Mouse (Mus musculus): ENCODE measurements at regions not wholly inside any gene's neighbourhood (a gene's known extent, or its start where the extent isn't known, plus 50 kb on each side); places are given as distances from the start of the nearest gene placed in this dataset.
A peak's percentile ranks its signal among the peaks of the same experiment; 100 is the strongest.

- H3K4me2 ChIP-seq (ENCODE audit: low read depth), result no peak overlapping the region
- 35% methylated on average over 5 of the region's 5 CpGs for WGBS
- ATAC-seq (ENCODE audit: insufficient read depth, low FRiP score, low TSS enrichment) (no peak), DNase-seq (ENCODE audit: low spot score) (no peak)
- H3K27ac ChIP-seq (ENCODE audit: low read depth, low read length), result no peak overlapping the region
- no peaks in the 10 kb centered on the region for H3K9me3 ChIP-seq (ENCODE audit: control insufficient read depth, low read length)
- no peak overlapping the region for H3K4me3 ChIP-seq (ENCODE audit: low read depth, low read length)
- H3K4me1 ChIP-seq (ENCODE audit: control insufficient read depth, insufficient read depth, low read length), result no peaks in the 10 kb centered on the region; the same call in 1 of the 2 replicates
- H3K27me3 ChIP-seq (ENCODE audit: control insufficient read depth, insufficient read depth, low read length), result no peaks in the 10 kb centered on the region
- H3K9ac ChIP-seq (ENCODE audit: low read length), result no peak overlapping the region
- H3K36me3 ChIP-seq (ENCODE audit: control insufficient read depth, insufficient read depth, low read length), result no peaks in the 10 kb centered on the region
Measured at GRCm38 (mm10) chr2:115322582-115322981, 258.9 kb upstream of the BC052040 start.

- Histone ChIP-seq H3K27me3 (ENCODE audit: control insufficient read depth, insufficient read depth, low read length) (no peaks in the 10 kb centered on the region), H3K9me3 (ENCODE audit: control insufficient read depth, low read length) (no peaks in the 10 kb centered on the region), H3K36me3 (ENCODE audit: control insufficient read depth, insufficient read depth, low read length) (no peaks in the 10 kb centered on the region), H3K9ac (ENCODE audit: low read length) (no peak overlapping the region), H3K4me2 (ENCODE audit: low read depth) (no peak overlapping the region), H3K27ac (ENCODE audit: low read depth, low read length) (no peak overlapping the region), H3K4me1 (ENCODE audit: control insufficient read depth, insufficient read depth, low read length) (no peaks in the 10 kb centered on the region; the same call in 1 of the 2 replicates), H3K4me3 (ENCODE audit: low read depth, low read length) (no peak overlapping the region)
- DNase-seq (ENCODE audit: low spot score) (no peak), ATAC-seq (ENCODE audit: insufficient read depth, low FRiP score, low TSS enrichment) (no peak)
- 81% methylated on average over 2 of the region's 2 CpGs for WGBS
Measured at GRCm38 (mm10) chr2:115326526-115326925, 255.0 kb upstream of the BC052040 start.

- H3K4me1 ChIP-seq (ENCODE audit: control insufficient read depth, insufficient read depth, low read length), result no peaks in the 10 kb centered on the region
- H3K9me3 ChIP-seq (ENCODE audit: control insufficient read depth, low read length), result no peaks in the 10 kb centered on the region
- no peak overlapping the region for H3K9ac ChIP-seq (ENCODE audit: low read length)
- WGBS, result 39% methylated on average over 7 of the region's 7 CpGs
- no peak overlapping the region for H3K4me2 ChIP-seq (ENCODE audit: low read depth)
- ATAC-seq (ENCODE audit: insufficient read depth, low FRiP score, low TSS enrichment), result no peak
- DNase-seq (ENCODE audit: low spot score), result peak; percentile 25
- H3K36me3 ChIP-seq (ENCODE audit: control insufficient read depth, insufficient read depth, low read length), result no peaks in the 10 kb centered on the region
- no peak overlapping the region for H3K4me3 ChIP-seq (ENCODE audit: low read depth, low read length)
- H3K27ac ChIP-seq (ENCODE audit: low read depth, low read length), result no peak overlapping the region
- H3K27me3 ChIP-seq (ENCODE audit: control insufficient read depth, insufficient read depth, low read length), result no peaks in the 10 kb centered on the region
Measured at GRCm38 (mm10) chr2:115338178-115338577, 243.3 kb upstream of the BC052040 start.

DNA sequence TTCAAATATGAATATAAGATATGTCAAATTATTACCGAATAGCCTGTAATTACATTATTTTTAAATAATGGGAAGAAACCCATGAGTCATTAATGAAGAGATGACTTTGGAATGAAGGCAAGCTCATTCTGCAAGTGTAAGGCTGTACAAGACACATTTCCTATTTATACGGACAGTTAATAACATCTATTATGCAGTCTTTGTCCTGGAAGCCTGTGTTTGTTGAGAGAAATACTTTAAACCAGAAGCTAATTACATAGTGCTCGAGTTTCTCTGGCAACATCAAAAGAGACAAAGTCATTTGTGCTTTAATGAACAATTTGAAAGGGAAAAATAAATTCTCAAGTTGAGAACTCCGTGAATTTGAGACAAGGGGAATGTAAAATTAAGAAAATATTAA is 242.5 kb upstream of the BC052040 start:
- DNase-seq (ENCODE audit: low spot score), result no peak
- H3K27me3 ChIP-seq (ENCODE audit: control insufficient read depth, insufficient read depth, low read length), result no peaks in the 10 kb centered on the region
- H3K36me3 ChIP-seq (ENCODE audit: control insufficient read depth, insufficient read depth, low read length), result no peaks in the 10 kb centered on the region
- H3K9me3 ChIP-seq (ENCODE audit: control insufficient read depth, low read length), result no peaks in the 10 kb centered on the region
- no peak overlapping the region for H3K27ac ChIP-seq (ENCODE audit: low read depth, low read length)
- no peak overlapping the region for H3K4me2 ChIP-seq (ENCODE audit: low read depth)
- H3K4me1 ChIP-seq (ENCODE audit: control insufficient read depth, insufficient read depth, low read length), result no peaks in the 10 kb centered on the region
- H3K9ac ChIP-seq (ENCODE audit: low read length), result no peak overlapping the region
- no peak for ATAC-seq (ENCODE audit: insufficient read depth, low FRiP score, low TSS enrichment)
- no peak overlapping the region for H3K4me3 ChIP-seq (ENCODE audit: low read depth, low read length)
- 82% methylated on average over 4 of the region's 4 CpGs for WGBS

DNA sequence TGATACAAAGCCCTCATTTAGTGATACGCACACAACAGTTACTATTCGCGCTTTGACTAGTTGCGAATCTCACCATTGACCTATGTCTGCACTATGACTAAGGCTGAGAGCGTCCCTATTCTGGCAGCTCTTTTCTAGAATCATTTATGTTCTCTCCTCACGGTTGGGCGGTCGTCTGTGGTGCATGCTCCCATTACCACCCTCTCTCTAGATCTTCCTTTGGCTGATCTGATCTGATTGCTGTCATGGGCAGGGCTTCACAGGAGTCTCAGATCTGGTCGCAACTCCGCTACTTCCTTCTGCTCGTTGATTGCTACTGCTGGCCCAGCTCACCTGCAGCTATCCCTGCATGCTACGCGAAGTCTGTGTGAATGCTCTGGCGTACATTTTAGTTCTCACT is 239.2 kb upstream of the BC052040 start:
- H3K36me3 ChIP-seq (ENCODE audit: control insufficient read depth, insufficient read depth, low read length), result no peaks in the 10 kb centered on the region
- no peak overlapping the region for H3K4me3 ChIP-seq (ENCODE audit: low read depth, low read length)
- no peaks in the 10 kb centered on the region for H3K27me3 ChIP-seq (ENCODE audit: control insufficient read depth, insufficient read depth, low read length)
- 86% methylated on average over 14 of the region's 14 CpGs for WGBS
- DNase-seq (ENCODE audit: low spot score) (no peak), ATAC-seq (ENCODE audit: insufficient read depth, low FRiP score, low TSS enrichment) (no peak)
- H3K4me1 ChIP-seq (ENCODE audit: control insufficient read depth, insufficient read depth, low read length), result no peaks in the 10 kb centered on the region
- no peaks in the 10 kb centered on the region for H3K9me3 ChIP-seq (ENCODE audit: control insufficient read depth, low read length)
- no peak overlapping the region for H3K4me2 ChIP-seq (ENCODE audit: low read depth)
- no peak overlapping the region for H3K9ac ChIP-seq (ENCODE audit: low read length)
- H3K27ac ChIP-seq (ENCODE audit: low read depth, low read length), result no peak overlapping the region

- Histone ChIP-seq H3K9me3 (ENCODE audit: control insufficient read depth, low read length) (no peaks in the 10 kb centered on the region), H3K27me3 (ENCODE audit: control insufficient read depth, insufficient read depth, low read length) (no peaks in the 10 kb centered on the region), H3K4me1 (ENCODE audit: control insufficient read depth, insufficient read depth, low read length) (no peaks in the 10 kb centered on the region), H3K27ac (ENCODE audit: low read depth, low read length) (no peak overlapping the region), H3K4me3 (ENCODE audit: low read depth, low read length) (no peak overlapping the region), H3K4me2 (ENCODE audit: low read depth) (no peak overlapping the region), H3K9ac (ENCODE audit: low read length) (no peak overlapping the region), H3K36me3 (ENCODE audit: control insufficient read depth, insufficient read depth, low read length) (no peaks in the 10 kb centered on the region)
- 77% methylated on average over 6 of the region's 6 CpGs for WGBS
- ATAC-seq (ENCODE audit: insufficient read depth, low FRiP score, low TSS enrichment) (no peak), DNase-seq (ENCODE audit: low spot score) (no peak)
Measured at GRCm38 (mm10) chr2:115346551-115346950, 235.0 kb upstream of the BC052040 start.

DNA sequence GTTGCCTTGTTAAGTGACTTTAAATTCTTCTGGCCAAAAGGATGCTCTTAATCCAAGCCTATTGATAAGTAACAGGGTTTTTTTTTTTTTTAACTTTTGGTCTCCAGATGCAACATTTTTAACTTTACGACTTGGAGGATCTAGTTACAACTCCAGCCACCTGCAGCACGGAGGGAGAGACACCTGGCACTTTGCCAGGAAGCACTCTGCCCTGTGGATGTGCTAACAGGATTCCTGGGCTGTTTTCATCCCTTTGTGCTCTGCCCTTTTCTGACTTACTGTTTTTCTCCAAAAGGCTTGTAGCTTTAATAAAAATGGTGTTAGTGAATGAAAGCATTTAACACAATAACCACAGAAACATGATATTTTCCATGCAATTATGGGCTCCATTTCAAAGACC is 233.3 kb upstream of the BC052040 start:
- ATAC-seq (ENCODE audit: insufficient read depth, low FRiP score, low TSS enrichment), result no peak
- Histone ChIP-seq H3K4me3 (ENCODE audit: low read depth, low read length) (no peak overlapping the region), H3K36me3 (ENCODE audit: control insufficient read depth, insufficient read depth, low read length) (no peaks in the 10 kb centered on the region), H3K4me1 (ENCODE audit: control insufficient read depth, insufficient read depth, low read length) (no peaks in the 10 kb centered on the region), H3K9me3 (ENCODE audit: control insufficient read depth, low read length) (no peaks in the 10 kb centered on the region), H3K9ac (ENCODE audit: low read length) (no peak overlapping the region), H3K4me2 (ENCODE audit: low read depth) (no peak overlapping the region), H3K27ac (ENCODE audit: low read depth, low read length) (no peak overlapping the region), H3K27me3 (ENCODE audit: control insufficient read depth, insufficient read depth, low read length) (no peaks in the 10 kb centered on the region)
- no peak for DNase-seq (ENCODE audit: low spot score)
- 21% methylated on average over 2 of the region's 2 CpGs for WGBS

DNA sequence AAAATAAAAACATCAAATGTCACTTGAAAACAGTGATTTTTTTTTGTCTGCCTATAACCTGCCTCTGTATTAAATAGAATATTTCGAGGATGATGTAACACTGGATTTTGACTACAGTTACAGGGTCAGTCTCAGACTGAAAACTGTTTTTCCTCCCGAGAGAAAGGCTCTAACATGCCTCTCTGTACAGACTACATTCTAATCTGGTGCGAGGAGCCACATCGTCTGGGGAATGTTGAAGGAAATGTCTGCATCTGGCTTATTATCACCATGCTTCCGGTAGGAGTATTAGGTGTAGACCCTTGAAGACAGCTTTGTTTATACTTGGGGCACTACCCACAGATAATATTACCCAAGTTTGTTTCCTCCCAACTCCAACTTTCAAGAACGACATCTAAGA is 210.4 kb upstream of the BC052040 start:
- no peak for ATAC-seq (ENCODE audit: insufficient read depth, low FRiP score, low TSS enrichment)
- H3K9ac ChIP-seq (ENCODE audit: low read length), result no peak overlapping the region
- no peak overlapping the region for H3K27ac ChIP-seq (ENCODE audit: low read depth, low read length)
- no peak overlapping the region for H3K4me3 ChIP-seq (ENCODE audit: low read depth, low read length)
- WGBS, result 83% methylated on average over 6 of the region's 6 CpGs
- DNase-seq (ENCODE audit: low spot score), result no peak
- H3K4me1 ChIP-seq (ENCODE audit: control insufficient read depth, insufficient read depth, low read length), result no peaks in the 10 kb centered on the region
- H3K9me3 ChIP-seq (ENCODE audit: control insufficient read depth, low read length), result no peaks in the 10 kb centered on the region
- no peak overlapping the region for H3K4me2 ChIP-seq (ENCODE audit: low read depth)
- no peaks in the 10 kb centered on the region for H3K27me3 ChIP-seq (ENCODE audit: control insufficient read depth, insufficient read depth, low read length)
- no peaks in the 10 kb centered on the region for H3K36me3 ChIP-seq (ENCODE audit: control insufficient read depth, insufficient read depth, low read length)

GRCm38 (mm10) chr2:115375336-115375735 is 206.2 kb upstream of the BC052040 start:
- no peak overlapping the region for H3K27ac ChIP-seq (ENCODE audit: low read depth, low read length)

More at GRCm38 (mm10) chr2:115375336-115375735, 206.2 kb upstream of the BC052040 start:
- Histone ChIP-seq H3K9ac (ENCODE audit: low read length) (no peak overlapping the region), H3K27me3 (ENCODE audit: control insufficient read depth, insufficient read depth, low read length) (no peaks in the 10 kb centered on the region), H3K4me1 (ENCODE audit: control insufficient read depth, insufficient read depth, low read length) (no peaks in the 10 kb centered on the region), H3K9me3 (ENCODE audit: control insufficient read depth, low read length) (no peaks in the 10 kb centered on the region), H3K4me2 (ENCODE audit: low read depth) (no peak overlapping the region), H3K36me3 (ENCODE audit: control insufficient read depth, insufficient read depth, low read length) (no peaks in the 10 kb centered on the region), H3K4me3 (ENCODE audit: low read depth, low read length) (no peak overlapping the region)
- WGBS, result 85% methylated on average over 5 of the region's 5 CpGs
- DNase-seq (ENCODE audit: low spot score), result no peak
- ATAC-seq (ENCODE audit: insufficient read depth, low FRiP score, low TSS enrichment), result no peak

Data from neural tube, embryonic 11.5 days (tissue).